ENCODE assay signal across 28 mouse cellular contexts in the genomic region with DNA sequence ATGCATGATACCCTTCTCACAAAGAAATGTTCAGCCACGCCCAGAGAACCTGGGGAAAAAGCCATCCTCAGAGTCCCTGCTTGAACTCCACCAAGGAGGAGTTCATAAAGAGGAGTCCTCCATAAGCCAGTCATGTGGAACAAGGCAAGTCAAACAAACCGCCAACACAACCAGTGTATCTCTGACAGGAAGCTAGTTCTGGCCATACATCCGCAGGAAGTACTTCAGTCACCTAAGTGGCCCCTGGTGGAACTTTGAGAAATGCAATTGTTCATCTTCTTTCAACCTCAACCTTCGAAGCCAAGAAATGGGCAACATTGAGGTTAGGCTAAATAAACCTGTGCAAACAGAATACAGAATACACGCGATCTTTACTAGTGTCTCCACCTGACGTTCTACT. TPM values are rescaled to one million over a fixed set of nuclear protein-coding genes. Genes with fewer than 3 reads are reported as not detected.
A peak's percentile ranks its signal among the peaks of the same experiment; 100 is the strongest.
DNase-seq lines count a peak whose midpoint lies in the region; ATAC-seq and TF ChIP-seq lines count a peak whose summit lies in the region.
"Had no signal": no experiment of that assay in that cellular context is flagged by ENCODE, and none has a peak within 500 bp of the region (broad histone marks: within the 10 kb centered on the region; RNA-seq: fewer than 3 reads in every experiment).

No protein-coding gene starts in this region.

- no peaks in the 10 kb centered on the region for H3K36me3 ChIP-seq in heart, embryonic 13.5 days
- H3K36me3 ChIP-seq in heart, adult 2 months (ENCODE audit: control insufficient read depth, insufficient read depth, low read length) = no peaks in the 10 kb centered on the region
- no peaks in the 10 kb centered on the region for H3K36me3 ChIP-seq in midbrain, embryonic 11.5 days (ENCODE audit: control insufficient read depth, insufficient read depth, low read length)
- no peaks in the 10 kb centered on the region for H3K36me3 ChIP-seq in midbrain, embryonic 10.5 days
- H3K36me3 ChIP-seq: hindbrain, embryonic 12.5 days; limb, embryonic 12.5 days; liver, embryonic 12.5 days; neural tube, embryonic 15.5 days had no signal

- peaks cover 35% of the 10 kb centered on the region for H3K4me1 ChIP-seq in heart, embryonic 13.5 days
- peaks cover 3% of the 10 kb centered on the region for H3K4me1 ChIP-seq in heart, adult 2 months (ENCODE audit: control insufficient read depth, insufficient read depth, low read length)
- no peaks in the 10 kb centered on the region for H3K4me1 ChIP-seq in midbrain, embryonic 11.5 days (ENCODE audit: control insufficient read depth, insufficient read depth, low read length)
- H3K4me1 ChIP-seq in midbrain, embryonic 10.5 days = no peaks in the 10 kb centered on the region
- H3K4me1 ChIP-seq: hindbrain, embryonic 12.5 days; liver, embryonic 12.5 days had no signal

- no peak for TF ChIP-seq EP300 in heart, adult 2 months (IDR thresholded peaks at IDR 0.05; ENCODE audit: insufficient read depth, low read depth, low read length)

- no peak for TF ChIP-seq POLR2A in heart, adult 2 months (IDR thresholded peaks at IDR 0.05; ENCODE audit: insufficient read depth, low read depth, low read length)

- ATAC-seq in heart, embryonic 13.5 days (ENCODE audit: extremely low read depth, insufficient number of reproducible peaks, low FRiP score, low TSS enrichment) = no peak
- no peak for ATAC-seq in midbrain, embryonic 11.5 days (ENCODE audit: low FRiP score)
- peak; percentile 44 to 62 for ATAC-seq in hematopoietic stem cell, adult 5-6 weeks (replicated peaks in 1 of 2; ENCODE audit: insufficient read depth in 1 of 2, low FRiP score in 2 of 2, low TSS enrichment in 1 of 2, low read depth in 1 of 2, poor library complexity in 2 of 2, severe bottlenecking in 2 of 2)
- ATAC-seq: liver, embryonic 12.5 days; liver, postnatal 0 days had no signal

- no peak for DNase-seq in heart, adult 2 months
- DNase-seq in midbrain, embryonic 11.5 days (ENCODE audit: low spot score, missing footprints) = peak; percentile 80
- DNase-seq in midbrain, embryonic 10.5 days (ENCODE audit: low spot score) = no peak
- DNase-seq in cerebellum, adult 11 months = no peak
- no peak for DNase-seq in left cerebral cortex, adult 8-10 months (ENCODE audit: low spot score in 2 of 2)
- DNase-seq: adrenal gland, postnatal 25 days; B cell, adult 2 months; cerebellum, adult 8-10 months; cerebellum, postnatal 25 days; kidney, adult 9 months; kidney, postnatal 10 days; layer of hippocampus, postnatal 36 days; liver, postnatal 0 days; lung, postnatal 36 days; midbrain, embryonic 14.5 days; retina, postnatal 1 day; right cerebral cortex, postnatal 14 days; thymus, postnatal 14 days had no signal

- intact Hi-C loops in heart, adult 2 months (cut with DNase I) = loop anchor here (5.0 kb wide), 1 partner anchor 39 kb away; the partner anchor contains the start of gene Adamts3

- H3K4me3 ChIP-seq in heart, embryonic 13.5 days = no peak overlapping the region
- H3K4me3 ChIP-seq in heart, adult 2 months = no peak overlapping the region
- no peak overlapping the region for H3K4me3 ChIP-seq in midbrain, embryonic 11.5 days (ENCODE audit: low read depth, low read length)
- H3K4me3 ChIP-seq in midbrain, embryonic 10.5 days = no peak overlapping the region
- H3K4me3 ChIP-seq: erythroblast, embryonic 14.5 days; hindbrain, embryonic 12.5 days; limb, embryonic 12.5 days; liver, embryonic 12.5 days; megakaryocyte, embryonic 14.5 days; neural tube, embryonic 15.5 days had no signal

- no peaks in the 10 kb centered on the region; the same call in 1 of the 2 replicates for H3K79me2 ChIP-seq in heart, adult 2 months (replicated peaks; ENCODE audit: control insufficient read depth, insufficient read depth, low read length)

- H3K9ac ChIP-seq in heart, embryonic 13.5 days = no peak overlapping the region
- no peak overlapping the region for H3K9ac ChIP-seq in heart, adult 2 months (ENCODE audit: low read depth, low read length)
- H3K9ac ChIP-seq in midbrain, embryonic 11.5 days (ENCODE audit: low read length) = no peak overlapping the region
- H3K9ac ChIP-seq: hindbrain, embryonic 12.5 days; limb, embryonic 12.5 days; liver, embryonic 12.5 days; liver, postnatal 0 days; neural tube, embryonic 15.5 days had no signal

- no peak for TF ChIP-seq CTCF in heart, adult 2 months (IDR thresholded peaks at IDR 0.05)

- H3K4me2 ChIP-seq in heart, embryonic 13.5 days = no peak overlapping the region
- H3K4me2 ChIP-seq in midbrain, embryonic 11.5 days = no peak overlapping the region
- H3K4me2 ChIP-seq: hindbrain, embryonic 12.5 days; limb, embryonic 12.5 days; liver, embryonic 12.5 days; neural tube, embryonic 15.5 days had no signal

- no peaks in the 10 kb centered on the region for H3K27me3 ChIP-seq in heart, embryonic 13.5 days (replicated peaks)
- H3K27me3 ChIP-seq in heart, adult 2 months (ENCODE audit: control insufficient read depth, insufficient read depth, low read length) = no peaks in the 10 kb centered on the region
- H3K27me3 ChIP-seq in midbrain, embryonic 11.5 days (ENCODE audit: control insufficient read depth, insufficient read depth, low read length) = no peaks in the 10 kb centered on the region
- no peaks in the 10 kb centered on the region for H3K27me3 ChIP-seq in midbrain, embryonic 10.5 days (ENCODE audit: low read depth, poor library complexity, severe bottlenecking)
- H3K27me3 ChIP-seq: hindbrain, embryonic 12.5 days; limb, embryonic 12.5 days; liver, embryonic 12.5 days; megakaryocyte, embryonic 14.5 days; neural tube, embryonic 15.5 days had no signal

- H3K9me3 ChIP-seq in heart, embryonic 13.5 days = no peaks in the 10 kb centered on the region
- H3K9me3 ChIP-seq in midbrain, embryonic 11.5 days (ENCODE audit: control insufficient read depth, low read length) = no peaks in the 10 kb centered on the region
- no peaks in the 10 kb centered on the region for H3K9me3 ChIP-seq in midbrain, embryonic 10.5 days (replicated peaks)
- H3K9me3 ChIP-seq: hindbrain, embryonic 12.5 days; limb, embryonic 12.5 days; liver, embryonic 12.5 days; megakaryocyte, embryonic 14.5 days; neural tube, embryonic 15.5 days had no signal

- peak overlapping the region; percentile 88 for H3K27ac ChIP-seq in heart, embryonic 13.5 days (replicated peaks)
- H3K27ac ChIP-seq in heart, adult 2 months = no peak overlapping the region
- H3K27ac ChIP-seq in midbrain, embryonic 11.5 days (ENCODE audit: low read depth, low read length) = no peak overlapping the region
- H3K27ac ChIP-seq in midbrain, embryonic 10.5 days (replicated peaks) = no peak overlapping the region
- H3K27ac ChIP-seq: hindbrain, embryonic 12.5 days; hindbrain, postnatal 0 days; limb, embryonic 12.5 days; liver, embryonic 12.5 days had no signal

- WGBS in heart, embryonic 13.5 days = 81% methylated on average over 7 of the region's 7 CpGs
- 60% methylated on average over 7 of the region's 7 CpGs for WGBS in heart, adult 2 months
- 91% methylated on average over 7 of the region's 7 CpGs for WGBS in midbrain, embryonic 11.5 days
- 89% methylated on average over 7 of the region's 7 CpGs for WGBS in midbrain, embryonic 10.5 days

RNA-seq across cellular contexts. Expression of gene Adamts3, which starts 39.7 kb away (rescaled TPM):
- 2.9 and 3.5 TPM in 2 replicates for polyA plus RNA-seq in heart, embryonic 13.5 days (2015; fragmentation: Nextera tagmentation; extraction: Ambion mirVana)
- total RNA-seq in heart, adult 2 months (2021) = 1 to 10 TPM; 4.3 to 5.3 TPM
- polyA plus RNA-seq in heart, adult 2 months (2012; rRNA removed) = 1.9 and 5.5 TPM in 2 replicates
- 4.5 and 4.9 TPM in 2 replicates for polyA plus RNA-seq in midbrain, embryonic 11.5 days (2014; fragmentation: Nextera tagmentation; extraction: Ambion mirVana)
- 4.2 and 5.1 TPM in 2 replicates for polyA plus RNA-seq in midbrain, embryonic 10.5 days (2016; fragmentation: Nextera tagmentation; extraction: Ambion mirVana)
- 6.4 and 8.7 TPM in 2 replicates for total RNA-seq in hematopoietic stem cell, adult 5-6 weeks (2017)
- total RNA-seq in left cerebral cortex, adult 8-10 months (2022) = 10 to 100 TPM; 28.0 to 31.7 (median 30.6) TPM
- total RNA-seq: monocyte, adult 5-6 weeks had no signal

Comparison
In these comparisons a context has a peak if more than half of its experiments do, and no peak if none do; other contexts are left out.
1. ATAC-seq: peak in hematopoietic stem cell, adult 5-6 weeks (2 of 2); none in heart, embryonic 13.5 days (single experiment) and midbrain, embryonic 11.5 days (single experiment).